Mouse (Mus musculus) cerebellum, postnatal 10 days (tissue): Measurements from ENCODE around the gene Ncor2.

Experiments
- DNase-seq, 2 experiments: peaks; one replicate each; pipeline ENCODE4 v3.0.0; 2021; ENCODE audit warnings: mixed read lengths in 2 of 2

Gene Ncor2

GRCm38 (mm10) chr5:125168101-125168500 is 10.9 kb downstream of the Ncor2 start:
- DNase-seq = peak; percentile 59 to 67

GRCm38 (mm10) chr5:125167524-125167923 is 11.5 kb downstream of the Ncor2 start:
- DNase-seq = no peak

DNA sequence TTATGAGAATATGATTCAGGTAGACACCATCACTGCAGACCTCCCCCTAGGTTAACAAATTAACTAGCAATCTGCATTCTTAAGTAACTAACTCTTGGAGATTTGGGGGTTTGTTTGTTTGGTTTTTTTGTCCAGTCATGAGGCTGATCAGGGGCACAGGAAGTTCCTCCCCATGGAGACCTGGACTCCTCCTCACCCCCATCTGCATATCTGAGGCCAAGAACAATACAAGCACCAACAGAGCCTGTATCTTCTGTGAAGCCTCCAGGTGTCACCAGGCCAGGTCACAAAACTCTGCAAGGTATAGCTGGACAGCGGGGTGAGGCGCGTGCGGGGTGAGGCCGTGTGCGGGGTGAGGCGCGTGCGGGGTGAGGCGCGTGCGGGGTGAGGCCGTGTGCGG is 13.0 kb downstream of the Ncor2 start:
- DNase-seq = no peak

DNA sequence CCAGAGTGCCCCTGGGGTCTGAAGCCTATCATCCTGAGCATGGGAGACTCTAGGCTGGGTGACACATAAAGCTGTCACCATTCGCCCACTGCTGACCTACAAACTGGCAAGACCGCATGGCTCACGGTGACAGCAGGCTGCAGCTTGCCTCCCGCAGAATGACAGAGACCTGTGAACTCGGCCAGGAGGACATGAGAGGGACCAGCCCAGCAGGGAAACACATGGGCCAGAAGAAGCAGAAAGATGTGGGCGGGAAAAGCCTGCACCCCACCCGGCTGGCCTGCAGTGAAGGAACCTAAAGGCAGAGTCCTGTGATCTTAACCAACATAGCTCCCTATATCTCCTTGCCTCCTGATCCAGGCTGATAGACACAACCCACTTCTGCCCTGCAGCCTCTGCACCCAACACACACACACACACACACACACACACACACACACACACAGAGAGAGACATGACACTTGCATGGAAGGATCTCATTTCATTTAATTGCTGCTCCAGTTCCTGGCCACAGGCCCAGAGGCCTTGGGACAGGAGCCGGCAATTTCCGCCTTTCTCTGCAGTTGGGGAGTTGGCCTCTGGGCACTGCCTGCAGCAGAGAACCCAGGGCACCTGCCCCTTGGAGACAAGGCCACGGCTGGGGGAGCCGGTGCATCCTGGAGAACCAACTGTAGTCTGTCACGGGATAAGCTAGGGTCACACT is 14.4 kb downstream of the Ncor2 start:
- peak; percentile 78 to 80 for DNase-seq

- DNase-seq = peak; percentile 52 to 56
These were observed 15.5 kb downstream of the Ncor2 start for GRCm38 (mm10) chr5:125163441-125164050.

GRCm38 (mm10) chr5:125162461-125162860 is 16.6 kb downstream of the Ncor2 start:
- no peak for DNase-seq

DNA sequence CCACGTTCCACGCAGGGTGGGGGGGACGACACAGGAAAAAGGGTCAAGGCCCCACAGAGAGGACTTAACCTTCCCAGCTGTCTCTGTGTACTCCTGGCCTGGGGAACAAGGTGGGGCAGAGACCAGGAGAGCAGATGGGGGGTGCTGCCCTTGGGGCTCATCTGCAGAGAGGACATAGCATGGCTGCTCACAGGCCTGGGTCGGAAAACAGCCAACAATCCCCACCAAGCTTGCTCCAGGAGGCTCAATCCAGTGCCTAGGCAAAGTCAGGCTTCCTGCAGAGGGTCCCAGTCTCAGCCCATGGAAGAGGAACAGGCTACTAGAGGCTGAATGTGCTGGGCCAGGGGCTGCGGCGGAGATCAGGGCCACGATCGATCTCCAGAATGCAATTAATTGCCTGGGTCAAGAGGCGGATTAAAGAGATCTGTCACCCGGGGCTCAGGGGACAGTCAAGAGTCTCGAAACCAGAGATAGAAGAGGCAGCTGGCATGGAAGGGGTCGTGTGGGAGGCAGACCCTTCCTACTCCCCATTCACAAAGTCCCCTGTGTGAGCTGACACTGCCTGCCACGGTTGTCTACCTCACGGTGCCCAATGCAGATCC is 19.1 kb downstream of the Ncor2 start:
- peak; percentile 79 to 84 for DNase-seq

DNA sequence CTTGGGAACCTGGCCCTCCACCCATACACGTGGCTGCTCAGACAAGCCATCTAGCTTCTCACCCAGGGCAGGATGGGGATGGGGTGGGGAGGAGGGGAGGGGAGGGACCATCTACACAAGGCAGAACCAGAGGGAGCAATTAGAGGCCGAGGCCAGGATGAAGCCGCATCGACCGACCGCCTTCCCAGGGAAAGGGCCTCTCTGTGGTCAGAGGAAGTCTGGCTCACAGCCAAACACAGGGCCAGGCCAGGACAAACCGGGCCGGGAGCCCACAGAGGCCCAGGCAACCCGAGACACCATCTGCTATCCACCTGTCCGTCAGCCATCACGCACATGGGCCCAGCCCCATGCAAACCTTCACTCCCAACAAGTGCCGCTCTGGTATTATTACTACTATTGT is 19.7 kb downstream of the Ncor2 start:
- DNase-seq = peak; percentile 99

DNA sequence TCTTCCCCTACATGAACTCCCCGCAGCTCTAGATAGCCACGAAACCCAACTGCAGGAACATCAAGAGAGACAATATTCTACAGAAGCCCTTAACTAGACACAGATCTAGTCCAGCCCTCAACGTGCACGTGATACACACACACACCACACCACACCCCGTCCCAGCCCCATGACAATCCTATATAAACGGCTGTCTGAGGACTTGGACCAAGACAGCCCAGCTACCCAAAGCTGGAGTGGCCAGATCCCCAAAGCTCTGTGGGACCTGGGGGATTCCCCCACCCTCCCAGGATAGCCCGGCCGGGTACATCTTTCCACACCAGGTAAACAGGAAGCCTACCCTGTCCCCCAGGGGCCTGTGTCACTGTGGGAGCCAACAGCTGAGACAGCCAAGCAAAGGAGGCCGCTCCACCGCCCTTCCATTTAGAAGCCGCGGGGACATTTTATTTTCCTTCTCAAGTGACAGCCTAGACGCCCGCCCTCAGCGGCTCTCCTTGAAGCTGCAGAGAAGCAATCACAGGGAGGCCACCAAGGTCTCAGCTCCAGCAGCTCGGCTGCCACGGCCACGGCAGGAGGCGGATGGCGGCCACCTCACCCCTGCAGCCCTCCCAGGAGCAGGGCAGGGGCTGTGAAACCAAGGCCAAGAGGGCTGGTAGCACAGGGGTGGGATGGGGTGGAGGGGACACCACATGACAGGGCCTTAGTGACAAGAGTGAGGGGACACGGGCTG is 20.6 kb downstream of the Ncor2 start:
- DNase-seq = peak; percentile 62 to 70

- peak; percentile 64 to 68 for DNase-seq
These were observed 21.5 kb downstream of the Ncor2 start for GRCm38 (mm10) chr5:125157375-125158033.

DNA sequence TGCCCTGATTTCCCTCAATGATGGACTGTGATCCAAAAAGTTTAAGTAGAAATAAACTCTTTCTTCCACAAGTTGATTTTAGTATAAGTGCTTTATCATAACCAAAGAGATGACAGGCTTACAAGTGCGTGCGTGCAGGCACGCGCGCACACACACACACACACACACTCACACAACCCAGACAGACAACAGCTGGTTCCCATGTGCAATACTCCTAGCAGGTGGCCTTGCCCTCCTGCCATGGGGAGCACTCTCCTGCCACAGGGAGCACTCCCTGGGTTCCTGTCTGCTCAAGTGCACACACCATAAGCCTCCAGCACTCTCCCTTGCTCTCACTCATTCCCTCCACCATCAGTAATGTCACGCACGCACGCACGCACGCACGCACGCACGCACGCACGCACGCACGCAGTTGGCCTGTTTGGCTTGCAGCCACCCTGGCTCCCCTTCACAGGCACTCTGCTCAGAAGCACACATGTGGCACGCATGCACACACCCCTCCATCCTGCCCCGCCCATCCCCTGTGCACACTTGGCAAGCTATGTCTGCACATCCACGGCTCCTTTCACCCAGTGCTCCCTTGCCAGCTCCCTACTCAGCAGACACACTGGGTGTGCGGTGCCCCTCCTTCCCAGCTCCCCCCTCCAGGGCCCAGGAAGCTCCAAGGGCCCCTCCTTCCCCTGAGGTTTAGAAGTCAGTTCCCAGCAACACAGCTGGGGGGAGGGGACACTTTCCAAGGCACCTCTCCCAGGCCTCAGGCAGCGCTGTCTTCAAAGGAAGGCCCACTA is 22.4 kb downstream of the Ncor2 start:
- DNase-seq = peak; percentile 52 to 59

DNA sequence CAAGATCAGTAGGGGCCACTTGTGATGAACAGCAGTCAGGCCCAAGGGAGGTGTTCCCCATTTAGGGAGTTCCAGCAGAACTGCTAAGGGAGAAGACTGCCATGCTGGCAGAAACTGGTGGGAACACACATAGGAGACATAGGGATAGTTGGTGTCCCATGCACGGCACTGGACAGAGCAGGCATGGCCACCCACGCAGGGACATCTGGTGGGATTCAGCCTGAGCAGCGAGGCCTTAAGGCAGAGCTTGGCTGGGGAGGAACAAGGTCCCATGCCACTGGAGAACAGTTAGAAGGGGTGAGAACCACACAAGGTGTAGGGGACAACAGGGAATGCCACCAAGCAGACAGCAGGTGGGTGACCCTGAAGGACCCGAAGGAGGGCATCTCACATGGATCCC is 23.6 kb downstream of the Ncor2 start:
- DNase-seq = no peak

- peak; percentile 96 to 98 for DNase-seq
These were observed 24.0 kb downstream of the Ncor2 start for GRCm38 (mm10) chr5:125154989-125155388.

DNA sequence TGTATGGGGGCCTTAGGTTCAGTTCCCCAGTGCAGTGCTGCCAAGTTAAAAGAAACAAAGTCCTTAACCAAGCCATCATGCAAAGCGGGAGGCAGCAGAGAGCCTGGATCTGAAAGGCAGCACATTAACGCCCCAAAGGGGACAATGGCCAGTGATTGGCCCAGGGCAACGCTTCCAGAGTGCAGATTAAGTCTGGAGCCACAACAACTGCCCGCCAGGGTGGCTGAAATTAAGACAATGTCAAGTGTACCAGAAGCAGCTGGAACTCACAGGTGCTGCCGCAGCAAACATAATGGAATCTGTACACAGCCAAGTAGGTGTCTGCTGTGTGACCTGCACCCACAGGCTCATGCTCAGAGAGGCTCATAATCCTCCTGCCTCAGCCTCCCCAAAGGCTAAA is 24.8 kb downstream of the Ncor2 start:
- no peak for DNase-seq

GRCm38 (mm10) chr5:125153201-125153816 is 25.7 kb downstream of the Ncor2 start:
- DNase-seq = no peak

DNA sequence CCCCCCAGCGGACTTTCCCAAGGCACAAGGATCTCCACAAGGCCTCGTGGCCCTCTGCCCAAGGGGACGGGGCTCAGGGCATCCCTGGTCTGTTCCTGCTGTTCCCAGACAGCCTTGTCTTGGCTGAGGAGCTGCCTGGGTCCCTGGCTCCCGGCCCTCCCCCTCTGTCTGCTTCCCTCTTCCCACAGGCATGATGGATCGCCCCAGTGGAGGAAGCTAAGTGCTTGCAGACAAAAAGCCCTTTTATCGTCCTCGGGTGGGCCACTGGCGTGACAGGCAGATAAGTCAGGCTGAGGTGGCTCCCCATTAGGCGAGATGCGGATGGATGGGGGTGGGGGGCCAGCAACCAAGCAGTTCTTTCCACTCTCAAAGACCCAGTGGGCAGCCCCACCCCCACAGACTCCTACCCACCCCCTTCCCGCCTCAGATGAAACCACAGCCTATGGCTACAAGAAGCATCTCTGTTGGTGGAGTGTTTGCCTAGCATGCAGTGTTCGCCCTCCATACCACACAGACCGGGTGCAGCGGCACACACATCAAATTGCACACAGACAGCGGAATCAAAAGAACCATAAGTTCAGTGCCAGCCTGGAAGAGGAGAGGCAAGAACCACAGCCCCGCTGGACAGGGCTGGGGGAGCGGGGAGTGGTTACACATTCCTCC is 27.0 kb downstream of the Ncor2 start:
- DNase-seq = peak; percentile 70 to 84

DNA sequence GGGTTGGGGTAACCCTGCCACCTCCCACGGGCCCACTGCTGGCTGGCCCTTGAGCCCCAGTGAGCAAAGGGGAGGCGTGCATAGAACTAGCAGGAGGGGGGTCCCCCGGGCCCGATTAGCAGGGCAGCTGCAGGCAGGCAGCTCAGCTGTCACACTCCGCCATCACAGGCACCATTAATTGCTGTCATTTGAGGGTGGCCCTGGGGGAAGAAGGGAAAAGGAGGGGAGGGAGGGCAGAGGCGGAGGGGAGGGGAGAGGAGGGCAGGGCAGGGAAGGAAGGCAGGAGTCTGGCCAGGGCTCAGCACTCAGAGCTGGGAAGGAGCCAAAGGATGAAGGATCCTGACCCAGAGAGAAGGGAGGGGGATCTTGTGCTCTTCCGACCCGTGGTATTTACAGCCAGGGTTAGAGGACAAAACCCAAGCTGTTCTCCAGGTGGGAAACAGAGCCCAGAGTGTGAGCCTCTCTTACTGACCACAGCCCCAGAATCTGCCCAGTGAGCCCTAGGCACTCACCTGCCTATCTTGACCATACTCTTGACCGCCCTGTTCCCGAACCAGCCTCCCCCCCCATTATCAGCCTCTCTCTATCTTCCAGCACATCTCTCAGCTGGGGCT is 28.0 kb downstream of the Ncor2 start:
- DNase-seq = peak; percentile 75 to 83

- DNase-seq = peak; percentile 77 to 80
These were observed 29.9 kb downstream of the Ncor2 start for GRCm38 (mm10) chr5:125149142-125149541.

GRCm38 (mm10) chr5:125148686-125149085 is 30.3 kb downstream of the Ncor2 start:
- peak; percentile 85 to 90 for DNase-seq

DNA sequence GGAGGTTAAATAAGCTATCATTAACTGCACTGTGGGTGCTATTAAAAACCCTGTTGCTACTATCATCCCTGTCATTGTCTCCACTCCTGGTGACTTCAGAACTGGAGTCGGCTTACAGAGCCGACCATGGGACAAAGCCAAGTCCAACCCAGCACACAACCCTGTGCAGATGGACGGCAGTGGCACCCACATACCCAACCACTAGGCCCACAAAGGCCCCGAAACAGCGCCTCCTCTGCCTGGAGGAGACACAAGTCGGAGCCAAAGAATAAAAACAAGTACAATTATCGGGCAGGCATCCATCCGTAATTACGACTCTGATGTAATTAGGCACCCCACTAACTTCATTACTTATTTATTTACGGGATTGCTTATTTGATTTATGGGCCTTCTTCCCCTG is 30.8 kb downstream of the Ncor2 start:
- DNase-seq = peak; percentile 71 to 72

DNA sequence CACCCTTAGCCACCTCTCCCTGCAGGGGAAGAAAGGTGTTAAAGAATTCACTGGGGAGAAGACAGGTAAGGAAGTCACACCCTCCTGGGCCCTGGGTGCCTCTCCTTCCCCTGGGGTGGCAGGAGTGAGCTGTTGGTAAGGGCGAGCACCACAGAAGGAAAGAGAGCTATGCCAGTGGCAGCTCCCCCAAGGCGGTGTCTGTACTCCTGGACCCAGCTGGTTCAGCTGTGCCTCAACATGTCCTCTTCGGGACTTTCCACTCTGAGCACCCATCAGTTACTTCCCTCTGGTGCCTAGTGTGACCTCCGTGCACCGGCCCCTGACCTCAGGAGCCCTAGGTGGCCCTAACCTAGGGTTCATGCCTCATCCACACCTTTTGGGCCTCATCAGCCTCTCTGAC is 31.9 kb downstream of the Ncor2 start:
- no peak for DNase-seq
